Mouse (Mus musculus) megakaryocyte, embryonic 14.5 days (primary cell): ENCODE measurements around the gene Pate1. TPM values are rescaled to one million over a fixed set of nuclear protein-coding genes. Genes with fewer than 3 reads are reported as not detected.

Experiments
- H3K27me3 ChIP-seq: replicated peaks from 2 replicates; pipeline ENCODE3; 2012; ENCODE audit warnings: inconsistent platforms
- H3K36me3 ChIP-seq: replicated peaks from 2 replicates; pipeline ENCODE3; 2012; ENCODE audit warnings: low read length, inconsistent platforms, mixed read lengths
- H3K4me1 ChIP-seq: 2 replicates; pipeline ENCODE4 v1.6.1; 2012; ENCODE audit warnings: inconsistent platforms
- H3K4me3 ChIP-seq: replicated peaks from 2 replicates; pipeline ENCODE3; 2012; ENCODE audit warnings: moderate library complexity, mild to moderate bottlenecking, inconsistent platforms
- H3K9me3 ChIP-seq: 2 replicates; pipeline ENCODE4 v1.6.1; 2012; ENCODE audit warnings: inconsistent platforms
- FLI1 ChIP-seq: IDR thresholded peaks from 2 replicates; pipeline ENCODE4 v1.6.1; 2012; ENCODE audit warnings: low read length, inconsistent platforms, mixed read lengths
- GATA1 ChIP-seq: IDR thresholded peaks from 3 replicates; pipeline ENCODE4 v1.6.1; 2012; ENCODE audit warnings: mixed read lengths, low read length, inconsistent platforms, borderline replicate concordance
- polyA plus RNA-seq: library from polyadenylated mRNA; stranded (reverse); fragments of >175 nt; gene quantifications from 2 replicates; pipeline ENCODE4 v1.2.3, GENCODE M21; 2012; ENCODE audit warnings: low replicate concordance; ENCODE audit not compliant: insufficient read depth

Pate1 gene
- 0.19 TPM in 1 of 2 replicates, not detected in the other for polyA plus RNA-seq

DNA sequence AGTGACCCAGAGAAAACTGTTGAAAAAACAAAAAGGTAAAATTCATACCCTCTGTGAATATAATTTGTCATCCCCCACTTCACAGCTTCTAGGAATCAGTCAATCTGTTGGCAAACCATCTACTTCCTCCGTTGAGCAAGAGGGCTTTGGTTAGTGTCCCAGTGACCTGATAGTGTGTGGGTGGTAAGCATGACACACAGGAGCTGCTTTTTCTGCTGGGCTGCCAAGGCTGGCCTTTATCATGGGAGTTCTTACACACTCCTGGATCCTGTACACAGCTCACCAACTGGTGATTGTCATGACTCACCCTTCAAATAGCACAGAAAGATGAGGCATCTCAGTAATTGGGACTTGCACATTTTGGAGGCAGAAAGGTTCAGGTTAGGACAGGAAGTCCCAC, at the start of gene Pate1:
TSS of gene Pate1 (minus strand) at position 378 of the 400 bp plus-strand sequence.
- Histone ChIP-seq H3K9me3 (no peaks in the 10 kb centered on the region), H3K4me3 (no peak within 1 kb of the TSS)
- TF ChIP-seq GATA1 (no peak), FLI1 (no peak)

DNA sequence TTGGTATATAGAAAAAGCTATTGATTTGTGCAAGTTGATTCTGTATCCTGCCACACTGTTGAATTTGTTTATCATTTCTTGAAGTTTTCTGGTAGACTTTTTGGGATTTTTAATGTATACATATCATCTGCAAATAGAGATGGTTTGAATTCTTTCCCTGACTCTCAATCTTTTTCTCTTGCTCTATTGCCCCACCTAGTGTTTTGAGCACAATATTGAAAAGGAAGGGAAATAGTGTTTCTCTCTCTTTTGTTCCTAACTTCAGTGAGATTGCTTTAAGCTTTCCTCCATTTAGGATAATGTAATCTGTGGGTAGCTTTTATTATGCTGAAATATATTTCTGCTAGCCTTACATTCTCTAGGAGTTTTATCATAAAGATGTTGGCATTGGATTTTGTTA, 20.1 kb upstream of the Pate1 start:
- TF ChIP-seq FLI1 (no peak), GATA1 (no peak)
- Histone ChIP-seq H3K4me3 (no peak overlapping the region), H3K4me1 (no peaks in the 10 kb centered on the region)

More for the DNA sequence above, at the start of gene Pate1:
- Histone ChIP-seq H3K4me1 (no peaks in the 10 kb centered on the region), H3K36me3 (no peaks in the 10 kb centered on the region), H3K27me3 (no peaks in the 10 kb centered on the region)

DNA sequence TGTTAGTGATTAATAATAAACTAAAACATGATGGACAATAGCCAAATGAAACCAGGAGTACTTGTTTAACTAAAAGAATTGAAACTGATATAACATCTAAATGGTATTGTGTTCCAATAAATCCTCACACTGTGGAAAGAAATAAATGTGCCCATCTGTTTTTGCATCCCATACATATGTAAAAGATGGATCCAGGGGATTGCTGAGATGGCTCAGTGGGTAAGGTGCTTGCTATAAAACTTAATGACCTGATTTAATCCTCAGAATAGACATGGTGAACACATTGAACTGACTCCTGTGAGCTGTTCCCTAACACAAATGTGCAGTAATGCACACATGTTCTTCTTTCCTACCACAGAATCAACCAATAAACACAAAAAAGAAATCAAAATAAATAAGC, 4.7 kb upstream of the Pate1 start:
- Histone ChIP-seq H3K4me1 (no peaks in the 10 kb centered on the region), H3K9me3 (no peaks in the 10 kb centered on the region), H3K36me3 (no peaks in the 10 kb centered on the region), H3K4me3 (no peak overlapping the region), H3K27me3 (no peaks in the 10 kb centered on the region)
- TF ChIP-seq FLI1 (no peak), GATA1 (no peak)

More for the DNA sequence above, 20.1 kb upstream of the Pate1 start:
- no peaks in the 10 kb centered on the region for H3K9me3 ChIP-seq
- no peaks in the 10 kb centered on the region for H3K27me3 ChIP-seq
- no peaks in the 10 kb centered on the region for H3K36me3 ChIP-seq

DNA sequence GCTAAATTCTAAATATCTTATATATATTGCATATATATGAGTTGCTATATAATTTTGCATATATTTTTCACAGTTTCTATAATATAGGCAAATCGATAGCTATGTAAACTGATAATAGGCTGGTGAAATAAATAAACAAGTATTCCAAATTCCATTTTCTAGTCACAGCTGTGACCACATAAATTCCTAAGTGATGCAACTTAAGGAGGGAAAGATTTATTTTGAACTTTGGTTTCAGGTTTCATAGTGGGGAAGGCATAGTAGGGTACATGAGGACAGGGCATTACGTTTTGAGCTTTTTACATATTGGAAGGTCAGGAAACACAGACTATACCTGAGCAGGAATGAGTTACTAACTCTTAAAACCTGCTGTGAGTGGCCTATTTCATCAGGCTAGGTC, 13.6 kb downstream of the Pate1 start:
- no peaks in the 10 kb centered on the region for H3K27me3 ChIP-seq
- TF ChIP-seq FLI1 (no peak), GATA1 (no peak)
- no peaks in the 10 kb centered on the region for H3K4me1 ChIP-seq
- no peaks in the 10 kb centered on the region for H3K36me3 ChIP-seq
- H3K9me3 ChIP-seq, result no peaks in the 10 kb centered on the region
- H3K4me3 ChIP-seq, result no peak overlapping the region

DNA sequence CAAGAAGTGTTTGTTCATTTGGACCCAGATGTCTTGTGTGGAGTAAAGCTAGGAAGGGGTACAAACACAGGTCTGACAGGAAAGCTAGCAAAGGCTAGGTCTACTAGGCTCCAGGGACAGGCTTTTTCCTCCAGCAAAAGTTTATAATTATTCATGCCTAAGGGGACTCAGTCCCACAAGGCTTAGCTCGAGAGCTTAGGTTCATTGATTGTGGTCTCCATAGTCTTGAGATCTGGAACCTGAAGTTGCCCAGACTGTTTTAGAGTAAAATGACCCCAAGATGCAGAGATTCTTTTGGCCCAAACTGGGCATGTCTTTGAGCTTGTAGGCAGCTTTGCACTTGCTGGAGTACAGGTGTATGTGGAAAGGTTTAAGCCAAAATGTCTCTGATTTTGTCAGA, 39.1 kb downstream of the Pate1 start, which contains the start of gene Pate3:
TSS of gene Pate3 (minus strand) at position 101 of the 400 bp plus-strand sequence.
- Histone ChIP-seq H3K4me1 (no peaks in the 10 kb centered on the region), H3K36me3 (no peaks in the 10 kb centered on the region), H3K4me3 (no peak within 1 kb of the TSS), H3K27me3 (no peaks in the 10 kb centered on the region), H3K9me3 (peaks cover 6% of the 10 kb centered on the region; the same call in 1 of the 2 replicates)
- TF ChIP-seq FLI1, result no peak
- no peak for TF ChIP-seq GATA1

Other genes starting within 250 kb of the Pate1 start
- gene Gm1113, start 169.1 kb downstream of the Pate1 start, polyA plus RNA-seq, result not detected in 2 replicates
- gene Ddx25, start 128.9 kb downstream of the Pate1 start, polyA plus RNA-seq, result not detected in 2 replicates
- gene Pus3, start 128.8 kb downstream of the Pate1 start, polyA plus RNA-seq, result 1.0 TPM in 1 of 2 replicates, not detected in the other
- gene Pate2, start 117.1 kb downstream of the Pate1 start, polyA plus RNA-seq, result not detected in 2 replicates
- 2.1 TPM in 1 of 2 replicates, not detected in the other for gene Hyls1, start 117.0 kb downstream of the Pate1 start, polyA plus RNA-seq
- gene Pate4, start 75.4 kb downstream of the Pate1 start, polyA plus RNA-seq, result not detected in 2 replicates
- gene Pate3, start 39.2 kb downstream of the Pate1 start, polyA plus RNA-seq, result not detected in 2 replicates
- gene Gm17677, start 53.7 kb upstream of the Pate1 start, polyA plus RNA-seq, result not detected in 2 replicates
- not detected in 2 replicates for gene Gm17727, start 90.7 kb upstream of the Pate1 start, polyA plus RNA-seq
- not detected in 2 replicates for gene Gm27235, start 102.7 kb upstream of the Pate1 start, polyA plus RNA-seq
- gene D730048I06Rik, start 102.7 kb upstream of the Pate1 start, polyA plus RNA-seq, result not detected in 2 replicates
- not detected in 2 replicates for gene 9230110F15Rik, start 156.8 kb upstream of the Pate1 start, polyA plus RNA-seq
- gene 9230113P08Rik, start 221.0 kb upstream of the Pate1 start, polyA plus RNA-seq, result not detected in 2 replicates